Mouse (Mus musculus) ES-E14 (cell line): ENCODE measurements around the gene Gm47995.

Experiments
- CHD2 ChIP-seq: IDR thresholded peaks from 2 replicates; pipeline ENCODE4 v1.6.1; 2014; ENCODE audit warnings: mild to moderate bottlenecking, low read depth, low read length, inconsistent platforms
- HCFC1 ChIP-seq: IDR thresholded peaks from 2 replicates; pipeline ENCODE4 v1.6.1; 2012; ENCODE audit warnings: low read length, inconsistent platforms, borderline replicate concordance; ENCODE audit not compliant: insufficient read depth
- ZC3H11A ChIP-seq: IDR thresholded peaks from 2 replicates; pipeline ENCODE4 v1.6.1; 2012; ENCODE audit warnings: low read depth, mild to moderate bottlenecking, inconsistent platforms, low read length, borderline replicate concordance
- ZNF384 ChIP-seq: IDR thresholded peaks from 2 replicates; pipeline ENCODE4 v1.6.1; 2012; ENCODE audit warnings: low read depth, low read length, inconsistent platforms

DNA sequence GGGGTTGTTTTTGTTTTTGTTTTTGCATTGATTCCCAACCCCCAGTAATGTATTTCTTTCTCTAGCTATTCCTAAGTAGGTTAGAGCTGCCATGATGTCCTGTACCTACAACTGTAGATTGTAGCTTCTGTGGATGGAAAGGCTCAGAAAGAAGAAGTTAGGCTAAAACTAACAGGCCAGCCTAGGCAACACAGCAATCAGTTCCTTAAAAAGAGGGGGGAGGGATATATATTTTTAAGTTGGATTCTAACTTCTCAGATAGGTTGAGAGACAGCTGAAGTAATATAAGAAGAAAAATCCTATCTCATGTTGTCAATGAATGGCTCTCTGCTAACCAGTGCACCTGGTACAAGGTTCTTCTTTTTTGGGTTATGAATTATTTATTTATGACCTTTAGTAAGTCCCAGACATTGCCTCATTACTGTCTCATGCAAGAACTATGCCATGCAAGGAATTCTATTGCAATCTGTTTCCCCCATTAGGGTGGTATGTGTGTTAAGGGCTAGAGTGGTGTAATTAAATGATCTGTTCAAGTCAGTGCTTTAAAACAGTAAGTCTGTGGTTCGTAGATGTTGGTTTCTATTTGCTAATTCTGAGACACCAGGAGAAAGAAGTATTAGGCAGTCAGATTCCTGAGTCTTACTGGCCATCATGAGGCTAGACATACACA is 30.2 kb downstream of the Gm47995 start:
- TF ChIP-seq ZNF384 (no peak), CHD2 (no peak), HCFC1 (no peak), ZC3H11A (no peak)
